In the genomic region with DNA sequence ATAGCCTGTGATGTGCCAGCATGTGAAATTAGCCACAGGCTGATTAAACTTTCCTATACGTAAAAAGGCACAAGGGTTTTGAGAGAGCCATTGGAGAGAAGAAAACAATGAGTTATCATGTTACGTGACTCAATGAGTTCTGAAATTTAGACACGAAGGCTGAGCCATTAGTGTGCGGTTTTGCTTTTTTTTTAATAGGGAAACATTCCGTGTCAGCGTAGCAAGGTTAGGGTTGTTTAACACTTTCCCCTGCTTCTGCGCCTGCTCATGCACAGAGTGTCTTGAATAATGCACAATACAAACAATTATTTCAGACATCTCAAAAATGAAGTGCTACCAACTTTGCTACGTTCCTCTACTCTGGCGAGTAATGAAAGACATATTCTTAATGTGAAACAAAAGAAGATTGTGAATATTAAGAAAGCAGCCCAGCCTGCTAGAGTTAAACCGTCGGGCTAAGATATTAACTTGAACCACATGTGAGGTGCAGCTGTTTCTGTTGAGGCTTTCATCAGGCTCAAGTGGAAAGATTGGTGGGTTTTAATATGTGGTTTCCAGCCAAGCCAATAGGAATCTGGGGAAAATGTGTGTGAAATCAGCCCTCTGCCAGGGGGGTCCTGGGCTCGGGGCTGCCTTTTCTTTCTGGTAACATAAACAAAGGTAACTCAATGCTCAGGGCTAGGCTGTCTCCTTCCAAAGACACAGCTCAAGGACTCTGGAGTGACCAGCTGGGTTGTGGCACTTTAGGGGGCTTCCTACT, we compare ENCODE assay signal across 16 mouse cellular contexts.
DNase-seq lines count a peak whose midpoint lies in the region; ATAC-seq and TF ChIP-seq lines count a peak whose summit lies in the region.
"Had no signal": no experiment of that assay in that cellular context is flagged by ENCODE, and none has a peak within 500 bp of the region (broad histone marks: within the 10 kb centered on the region; RNA-seq: fewer than 3 reads in every experiment).

No protein-coding gene starts in this region.

- H3K36me3 ChIP-seq in heart, embryonic 16.5 days (ENCODE audit: control insufficient read depth, insufficient read depth), result no peaks in the 10 kb centered on the region
- H3K36me3 ChIP-seq in embryonic facial prominence, embryonic 11.5 days (replicated peaks; ENCODE audit: control insufficient read depth, insufficient read depth, low read depth, low read length), result no peaks in the 10 kb centered on the region
- H3K36me3 ChIP-seq in limb, embryonic 11.5 days (ENCODE audit: control insufficient read depth, insufficient read depth, low read length), result no peaks in the 10 kb centered on the region
- H3K36me3 ChIP-seq: midbrain, embryonic 12.5 days; neural tube, embryonic 13.5 days had no signal

- H3K4me1 ChIP-seq in heart, embryonic 16.5 days (ENCODE audit: control insufficient read depth, insufficient read depth, low read length), result no peaks in the 10 kb centered on the region
- H3K4me1 ChIP-seq in embryonic facial prominence, embryonic 11.5 days (ENCODE audit: control insufficient read depth, insufficient read depth, low read length), result no peaks in the 10 kb centered on the region
- H3K4me1 ChIP-seq in limb, embryonic 11.5 days (ENCODE audit: control insufficient read depth, insufficient read depth, low read length), result peaks cover 7% of the 10 kb centered on the region

- H3K9ac ChIP-seq in heart, embryonic 16.5 days (ENCODE audit: low read length), result no peak overlapping the region
- no peak overlapping the region for H3K9ac ChIP-seq in embryonic facial prominence, embryonic 11.5 days (replicated peaks; ENCODE audit: low read length)
- H3K9ac ChIP-seq in limb, embryonic 11.5 days (ENCODE audit: low read length), result no peak overlapping the region
- H3K9ac ChIP-seq: midbrain, embryonic 12.5 days; neural tube, embryonic 13.5 days had no signal

- no peak for DNase-seq in heart, adult 9 months (ENCODE audit: low spot score in 2 of 2)
- peak; percentile 21 for DNase-seq in Muller cell, postnatal 12 days (ENCODE audit: inconsistent ontology term)
- peak; percentile 94 for DNase-seq in embryonic facial prominence, embryonic 11.5 days (ENCODE audit: low spot score)
- DNase-seq in limb, embryonic 11.5 days (ENCODE audit: low spot score), result peak; percentile 82
- DNase-seq in kidney, adult 9 months, result no peak
- no peak for DNase-seq in layer of hippocampus, adult 2 months (ENCODE audit: low spot score in 2 of 2)
- DNase-seq: adrenal gland, postnatal 25 days; cerebellum, adult 11 months; heart, postnatal 36 days; layer of hippocampus, adult 9-11 months; retina, postnatal 1 day; thymus, adult 18-20 months had no signal

- no peaks in the 10 kb centered on the region for H3K9me3 ChIP-seq in heart, embryonic 16.5 days (replicated peaks; ENCODE audit: control insufficient read depth, low read length)
- no peaks in the 10 kb centered on the region for H3K9me3 ChIP-seq in embryonic facial prominence, embryonic 11.5 days (replicated peaks; ENCODE audit: control insufficient read depth, low read length)
- H3K9me3 ChIP-seq in limb, embryonic 11.5 days (ENCODE audit: control insufficient read depth, low read length), result no peaks in the 10 kb centered on the region
- H3K9me3 ChIP-seq: midbrain, embryonic 12.5 days; neural tube, embryonic 13.5 days had no signal

- no peak overlapping the region for H3K4me3 ChIP-seq in heart, embryonic 16.5 days (ENCODE audit: low read length)
- H3K4me3 ChIP-seq in embryonic facial prominence, embryonic 11.5 days (ENCODE audit: low read depth, low read length), result no peak overlapping the region
- H3K4me3 ChIP-seq in limb, embryonic 11.5 days (ENCODE audit: low read depth, low read length), result no peak overlapping the region
- H3K4me3 ChIP-seq in layer of hippocampus, adult 2 months, result no peak overlapping the region
- H3K4me3 ChIP-seq: midbrain, embryonic 12.5 days; neural tube, embryonic 13.5 days had no signal

- H3K4me2 ChIP-seq in heart, embryonic 16.5 days (ENCODE audit: low read depth, low read length), result peak overlapping the region; percentile 6; the same call in 1 of the 2 replicates
- no peak overlapping the region for H3K4me2 ChIP-seq in embryonic facial prominence, embryonic 11.5 days (ENCODE audit: low read depth, low read length)
- H3K4me2 ChIP-seq in limb, embryonic 11.5 days (ENCODE audit: low read depth, severe bottlenecking), result peak overlapping the region; percentile 14; the same call in 1 of the 2 replicates
- H3K4me2 ChIP-seq: midbrain, embryonic 12.5 days; neural tube, embryonic 13.5 days had no signal

- ATAC-seq in heart, embryonic 16.5 days (replicated peaks; ENCODE audit: extremely low read depth, insufficient read depth, low FRiP score), result no peak
- ATAC-seq in embryonic facial prominence, embryonic 11.5 days (replicated peaks; ENCODE audit: insufficient number of reproducible peaks, low FRiP score, low TSS enrichment, low read depth), result peak; percentile 93
- peak; percentile 89 for ATAC-seq in limb, embryonic 11.5 days (ENCODE audit: insufficient number of reproducible peaks, low FRiP score, low TSS enrichment, low read depth)
- no peak for ATAC-seq in megakaryocyte-erythroid progenitor cell, adult 5-6 weeks (replicated peaks; ENCODE audit: low FRiP score, low TSS enrichment, poor library complexity, severe bottlenecking)

- H3K27ac ChIP-seq in heart, embryonic 16.5 days (ENCODE audit: low read length), result no peak overlapping the region
- H3K27ac ChIP-seq in embryonic facial prominence, embryonic 11.5 days (replicated peaks; ENCODE audit: low read depth, low read length), result peak overlapping the region; percentile 48
- peak overlapping the region; percentile 75 for H3K27ac ChIP-seq in limb, embryonic 11.5 days (replicated peaks; ENCODE audit: low read depth, low read length)
- no peak overlapping the region for H3K27ac ChIP-seq in layer of hippocampus, adult 2 months
- H3K27ac ChIP-seq: midbrain, embryonic 12.5 days; neural tube, embryonic 13.5 days had no signal

- no peaks in the 10 kb centered on the region for H3K27me3 ChIP-seq in heart, embryonic 16.5 days (ENCODE audit: control insufficient read depth, insufficient read depth, low read length)
- no peaks in the 10 kb centered on the region for H3K27me3 ChIP-seq in embryonic facial prominence, embryonic 11.5 days (ENCODE audit: control insufficient read depth, insufficient read depth, low read length)
- no peaks in the 10 kb centered on the region for H3K27me3 ChIP-seq in limb, embryonic 11.5 days (ENCODE audit: control insufficient read depth, insufficient read depth, low read length)
- H3K27me3 ChIP-seq: neural tube, embryonic 13.5 days had no signal

- TF ChIP-seq CTCF in layer of hippocampus, adult 2 months (conservative IDR thresholded peaks at IDR 0.05), result no peak

- 58% methylated on average over 12 of the region's 12 CpGs for WGBS in heart, embryonic 16.5 days
- WGBS in embryonic facial prominence, embryonic 11.5 days, result 16% methylated on average over 12 of the region's 12 CpGs
- 12% methylated on average over 12 of the region's 12 CpGs for WGBS in limb, embryonic 11.5 days

Comparison
In these comparisons a context has a peak if more than half of its experiments do, and no peak if none do; other contexts are left out.
1. ATAC-seq: peak in embryonic facial prominence, embryonic 11.5 days (single experiment) and limb, embryonic 11.5 days (single experiment); none in heart, embryonic 16.5 days (single experiment) and megakaryocyte-erythroid progenitor cell, adult 5-6 weeks (single experiment).
2. H3K27ac ChIP-seq: peak in embryonic facial prominence, embryonic 11.5 days (single experiment) and limb, embryonic 11.5 days (single experiment); none in heart, embryonic 16.5 days (single experiment) and layer of hippocampus, adult 2 months (single experiment).
3. DNase-seq: peak in Muller cell, postnatal 12 days (single experiment), embryonic facial prominence, embryonic 11.5 days (single experiment) and limb, embryonic 11.5 days (single experiment); none in heart, adult 9 months (0 of 2), kidney, adult 9 months (single experiment) and layer of hippocampus, adult 2 months (0 of 2).